Mouse (Mus musculus): ENCODE data around the gene Acaca. TPM values are rescaled to one million over a fixed set of nuclear protein-coding genes. Genes with fewer than 3 reads are reported as not detected.
A peak's percentile ranks its signal among the peaks of the same experiment; 100 is the strongest.

Gene Acaca
- total RNA-seq, 2 experiments from 2014 or later = 71.1 to 73.3 TPM

GRCm38 (mm10) chr11:84395010-84395409, 265.5 kb downstream of the Acaca start:
- no peak for DNase-seq

- no peak for DNase-seq
Measured at GRCm38 (mm10) chr11:84406733-84407132, 277.3 kb downstream of the Acaca start.

GRCm38 (mm10) chr11:84410383-84410782, 280.9 kb downstream of the Acaca start:
- no peak for DNase-seq

DNA sequence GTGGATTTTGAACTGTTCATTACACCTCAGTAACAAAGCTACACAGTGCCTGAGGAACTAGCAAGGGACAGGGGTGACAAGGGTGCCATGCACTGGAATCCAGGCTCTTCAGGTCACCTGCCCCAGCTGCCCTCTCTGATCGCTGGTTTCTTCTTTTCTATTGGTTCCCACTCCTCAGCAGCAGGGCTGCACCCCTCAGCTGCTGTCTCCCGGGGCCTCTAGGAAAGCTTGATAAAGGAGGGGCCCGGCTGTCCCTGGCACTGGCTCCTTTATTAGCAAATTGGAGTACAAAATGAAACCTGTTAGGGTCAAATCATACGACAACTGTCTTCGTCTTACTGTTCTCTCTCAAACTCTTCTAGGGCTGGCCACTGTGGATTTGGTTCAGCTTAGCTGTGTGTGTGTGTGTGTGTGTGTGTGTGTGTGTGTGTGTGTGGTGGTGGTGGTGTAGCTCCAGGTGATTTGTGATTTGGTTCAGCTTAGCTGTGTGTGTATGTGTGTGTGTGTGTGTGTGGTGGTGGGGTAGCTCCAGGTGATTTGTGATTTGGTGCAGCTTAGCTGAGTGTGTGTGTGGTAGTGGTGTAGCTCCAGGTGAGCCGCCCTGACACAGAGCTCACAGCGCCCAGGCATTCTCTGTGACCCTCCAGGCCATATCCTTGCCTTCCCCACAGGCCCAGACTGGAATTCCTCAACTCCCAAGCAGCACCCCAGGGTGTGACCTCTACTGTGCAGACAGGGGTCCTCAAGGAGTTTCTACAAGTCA, 281.6 kb downstream of the Acaca start:
- no peak for DNase-seq

GRCm38 (mm10) chr11:84411642-84412018, 282.2 kb downstream of the Acaca start:
- no peak for DNase-seq

DNA sequence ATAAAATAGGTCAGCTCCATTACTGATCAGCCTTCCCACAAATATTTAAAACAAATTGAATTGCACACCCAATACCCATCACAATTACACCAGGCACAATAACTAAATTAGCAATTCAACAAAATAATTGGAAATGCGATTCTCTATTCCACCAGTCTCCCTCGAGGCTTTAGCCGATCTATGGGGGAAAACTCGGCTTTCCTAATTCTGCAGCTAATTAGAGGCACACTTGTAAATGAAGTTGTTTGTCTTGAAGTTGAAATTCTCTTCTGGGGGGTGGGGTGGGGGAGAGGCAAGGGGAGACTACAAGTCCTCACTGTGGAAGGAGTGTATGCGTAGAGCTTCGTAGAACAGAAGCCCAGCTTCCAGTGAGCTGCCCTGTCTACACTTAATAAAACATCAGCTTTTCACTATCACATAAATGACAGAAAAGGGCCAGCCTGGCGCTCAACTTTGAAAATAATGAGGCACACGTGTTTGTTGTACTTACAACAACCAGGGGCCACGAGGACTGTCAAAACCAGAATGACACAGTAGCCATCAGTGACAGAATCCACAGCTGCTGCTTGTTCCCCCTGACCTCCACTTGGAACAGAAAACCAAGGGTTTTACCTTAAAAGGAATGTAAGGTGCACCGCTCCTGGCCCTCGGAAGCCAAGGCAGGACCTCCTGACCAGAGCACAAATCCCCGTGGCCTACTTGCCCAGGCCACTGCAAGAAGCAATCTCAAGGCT, 282.9 kb downstream of the Acaca start:
- no peak for DNase-seq

DNA sequence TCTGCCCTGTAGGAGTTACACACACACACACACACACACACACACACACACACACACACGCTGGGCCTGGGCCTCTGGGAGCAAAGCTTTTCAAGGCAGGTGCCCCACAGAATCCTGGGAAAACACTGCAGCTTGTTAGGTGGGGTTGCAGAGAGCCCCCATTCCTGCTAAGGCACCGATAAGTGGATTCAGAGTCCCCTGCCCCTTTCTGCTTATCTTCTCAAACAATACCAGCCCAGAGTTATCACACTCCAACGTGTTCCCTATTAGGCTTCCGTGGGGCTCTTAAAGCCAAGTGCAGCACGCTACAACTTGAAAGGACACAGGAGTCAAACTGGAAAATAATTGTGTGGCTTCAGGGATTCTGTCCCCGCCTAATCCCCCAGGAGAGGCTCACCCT, 283.6 kb downstream of the Acaca start:
- no peak for DNase-seq

GRCm38 (mm10) chr11:84420779-84421178, 291.3 kb downstream of the Acaca start:
- DNase-seq = no peak

DNA sequence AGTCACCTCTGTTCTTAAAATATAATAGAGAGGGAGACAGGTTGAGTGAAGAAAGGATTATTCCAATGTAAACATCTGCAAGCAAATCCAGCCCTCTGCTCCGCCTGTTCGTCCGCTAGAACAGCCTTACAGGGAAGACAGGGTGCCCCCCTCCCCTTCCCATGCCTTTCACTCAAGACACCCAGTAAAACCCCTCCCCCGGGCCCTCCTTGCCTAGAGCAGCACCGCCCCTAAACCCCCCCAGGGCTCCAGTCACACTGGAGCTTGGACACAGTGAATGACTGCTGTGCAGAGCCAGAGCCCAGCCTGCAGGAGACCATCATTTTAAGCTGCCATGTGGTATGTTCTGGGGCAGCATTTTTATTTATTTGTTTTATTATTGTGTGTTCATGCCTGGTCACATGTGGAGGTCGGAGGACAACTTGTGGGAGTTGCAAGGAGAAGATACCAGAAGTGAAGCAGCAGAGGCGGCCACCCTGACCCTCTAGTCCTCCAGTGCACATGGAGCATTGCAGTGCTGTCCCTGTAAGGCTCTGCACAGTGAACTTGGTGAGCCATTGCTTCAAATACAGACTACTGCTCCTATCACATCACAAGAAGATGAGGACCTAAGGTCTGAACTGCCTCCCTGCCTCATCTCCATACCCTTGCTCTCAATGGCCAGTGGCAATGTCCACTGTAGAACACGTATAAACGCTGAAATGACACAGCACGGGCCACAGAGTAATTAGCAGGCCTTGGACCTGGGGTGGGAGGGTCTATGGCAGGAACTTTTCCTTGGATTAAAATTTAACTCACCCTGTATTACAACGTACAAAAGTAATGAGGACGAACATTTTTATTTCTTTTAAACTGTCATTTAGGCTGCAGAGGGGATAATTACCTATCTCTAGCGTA, 296.5 kb downstream of the Acaca start:
- no peak for DNase-seq

GRCm38 (mm10) chr11:84426633-84426998, 297.1 kb downstream of the Acaca start:
- no peak for DNase-seq

DNA sequence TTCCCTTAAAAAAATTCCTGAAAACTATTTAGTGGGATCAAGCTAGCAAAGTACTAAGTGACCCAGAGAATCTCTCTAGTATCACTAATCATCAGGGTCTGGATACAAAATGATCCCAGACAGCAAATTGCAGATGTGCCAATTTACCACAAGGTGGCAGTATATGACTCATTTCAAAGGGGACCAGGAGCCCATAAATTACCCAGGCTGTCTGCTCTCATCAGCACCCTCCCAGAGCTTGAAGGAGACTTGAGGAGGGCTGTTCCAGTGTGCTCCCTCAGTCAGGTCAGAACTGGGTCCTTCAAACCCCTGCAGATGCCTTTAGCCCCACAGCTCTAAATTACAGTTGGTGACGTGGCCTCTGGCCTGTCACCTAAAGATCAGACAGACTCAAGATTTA, 300.1 kb downstream of the Acaca start:
- peak in 1 of 2 experiments; percentile 35 for DNase-seq

DNA sequence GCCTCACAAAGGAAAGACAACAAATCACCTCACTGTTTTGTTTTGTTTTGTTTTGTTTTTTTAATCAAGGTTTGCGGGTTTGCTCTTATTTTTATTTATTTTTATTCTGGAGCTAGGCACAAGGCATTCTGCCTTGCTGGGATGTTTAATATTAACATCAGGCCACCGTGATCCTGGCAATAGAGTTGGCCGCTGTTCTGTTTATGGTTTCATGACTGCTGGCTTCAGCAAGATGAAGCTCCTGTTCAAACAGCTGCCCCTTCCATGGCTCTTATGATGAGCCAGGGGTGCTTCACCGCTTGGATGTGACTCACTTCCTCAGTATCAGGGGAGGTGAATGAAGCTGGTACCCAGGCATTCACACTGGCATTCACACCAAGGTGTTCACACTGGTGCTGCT, 300.9 kb downstream of the Acaca start:
- no peak for DNase-seq

GRCm38 (mm10) chr11:84434879-84435278, 305.4 kb downstream of the Acaca start:
- no peak for DNase-seq

GRCm38 (mm10) chr11:84440402-84440801, 310.9 kb downstream of the Acaca start:
- DNase-seq = no peak

GRCm38 (mm10) chr11:84442554-84443331, 313.3 kb downstream of the Acaca start:
- DNase-seq = no peak

Other genes with a start within 250 kb of the Acaca start
- 10 to 100 TPM; 13.8 to 14.2 TPM for gene Ddx52, start 187.6 kb upstream of the Acaca start, total RNA-seq (2021)
- gene Synrg, start 165.2 kb upstream of the Acaca start, total RNA-seq (2021) = 10 to 100 TPM; 64.5 to 72.8 TPM
- gene Dusp14, start 60.4 kb upstream of the Acaca start, total RNA-seq (2021) = 10 to 100 TPM; 30.2 to 34.3 TPM
- 10 to 100 TPM; 28.6 to 32.9 TPM for gene Tada2a, start 72 bp upstream of the Acaca start, total RNA-seq (2021)
- gene Gm11437, start 37.8 kb downstream of the Acaca start, total RNA-seq (2021) = not detected

All from layer of hippocampus, postnatal 36 days (tissue).